Mouse (Mus musculus) c-Kit-positive CD71-positive TER-119-positive erythroid progenitor cells, embryonic 14.5 days (primary cell): ENCODE results near the gene Nrsn2.
A peak's percentile ranks its signal among the peaks of the same experiment; 100 is the strongest.

Experiments used
- DNase-seq: peaks from one replicate; pipeline ENCODE4 v3.0.0-alpha.2; 2013; ENCODE audit warnings: low spot score

Nrsn2 gene

DNA sequence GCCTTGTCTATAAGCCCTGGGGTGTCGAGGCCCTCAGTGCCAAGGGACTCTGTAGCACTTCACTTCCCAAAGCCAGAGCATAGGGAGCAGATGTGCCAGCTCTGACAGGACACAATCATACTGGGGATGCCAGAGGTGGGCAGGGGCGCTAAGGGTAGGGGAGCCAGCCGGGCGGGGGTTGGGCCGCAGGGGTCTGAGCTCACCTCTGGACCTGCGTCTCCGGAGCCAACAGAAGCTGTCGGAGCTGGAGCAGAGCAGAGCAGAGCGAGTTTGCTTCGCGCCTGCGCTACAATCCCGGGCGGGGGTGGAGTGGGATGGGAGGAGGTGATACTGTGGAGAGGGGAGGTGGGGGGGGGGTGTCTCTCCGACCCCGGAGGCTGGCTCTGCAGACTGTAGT is at the start of gene Nrsn2:
Gene Nrsn2 (minus strand): TSS at position 294 of the 397 bp plus-strand sequence.
- DNase-seq: no peak

DNA sequence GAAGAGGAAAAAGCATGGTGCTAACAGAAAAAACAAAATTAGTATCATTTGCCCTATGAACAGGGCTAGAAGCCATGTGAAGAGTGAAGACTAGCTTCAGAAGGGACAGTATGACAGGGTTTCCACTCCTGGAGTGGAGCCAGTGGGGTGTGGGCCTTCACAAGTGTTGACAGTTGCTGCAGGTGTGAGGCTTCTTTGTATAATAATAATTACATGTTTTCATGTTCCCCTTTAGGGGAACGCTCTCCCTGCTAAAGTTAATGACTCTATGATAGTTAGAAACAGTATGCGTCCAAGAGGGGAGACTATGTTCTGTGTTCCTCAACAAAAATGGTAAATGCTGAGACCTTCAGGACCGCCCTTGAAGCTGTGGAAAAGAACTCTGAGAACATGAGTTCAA is 39.3 kb upstream of the Nrsn2 start:
- no peak for DNase-seq

DNA sequence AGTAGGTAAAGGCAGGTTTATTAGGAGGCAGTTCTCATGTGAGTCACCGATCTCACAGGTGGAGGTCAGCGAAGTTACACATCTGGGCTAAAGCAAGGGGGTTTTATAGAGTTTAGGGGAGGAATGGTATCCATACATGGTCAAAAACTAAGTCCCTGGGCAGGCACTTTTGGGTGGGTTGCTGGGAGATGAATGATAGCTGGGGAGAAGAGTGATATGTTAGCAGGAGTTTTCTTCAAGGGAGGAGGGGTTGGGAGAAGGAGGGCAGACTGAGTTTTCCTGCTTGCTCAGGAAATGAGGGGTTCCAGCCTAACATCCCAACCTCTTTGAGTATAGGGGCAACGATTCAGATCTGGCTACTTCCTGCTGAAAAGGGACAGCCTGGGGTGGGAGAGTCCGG is 38.8 kb upstream of the Nrsn2 start, which contains the start of gene 6820408C15Rik:
Gene 6820408C15Rik (plus strand): TSS at position 301 of the 400 bp plus-strand sequence.
- no peak for DNase-seq

DNA sequence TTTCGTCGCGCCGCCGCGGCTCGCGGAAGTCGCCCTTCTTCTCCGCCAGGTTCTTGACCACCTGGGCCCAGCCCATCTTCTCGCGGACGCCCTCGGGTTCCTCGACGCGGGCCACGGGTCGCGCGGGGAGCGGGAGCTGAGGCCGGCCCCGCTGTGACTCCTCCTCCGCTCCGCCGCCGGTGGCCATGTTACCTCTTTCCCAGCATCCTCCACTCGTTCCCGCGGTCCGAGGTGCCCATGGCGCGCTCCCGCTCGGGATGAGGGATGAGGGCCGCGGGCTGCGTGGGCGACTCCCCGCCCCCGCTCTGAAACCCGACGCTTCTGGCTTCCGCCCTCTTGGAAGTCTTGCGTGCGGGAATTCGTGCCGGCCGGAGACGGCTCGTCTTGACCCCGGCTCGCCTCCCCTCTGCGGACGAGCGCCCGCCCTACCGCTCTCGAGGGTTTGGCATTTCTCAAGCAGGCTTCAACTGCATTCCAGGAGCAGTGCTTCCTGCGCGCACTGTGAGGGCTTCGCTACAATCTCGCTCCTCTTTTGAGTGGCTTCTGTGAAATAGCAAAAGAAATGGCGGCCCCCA is 38.2 kb upstream of the Nrsn2 start, which contains the start of gene Zcchc3:
Gene Zcchc3 (minus strand): TSS at position 437 of the 575 bp plus-strand sequence.
- peak; percentile 76 for DNase-seq

GRCm38 (mm10) chr2:152413765-152414584 is 37.5 kb upstream of the Nrsn2 start:
- DNase-seq: no peak

GRCm38 (mm10) chr2:152413158-152413764 is 36.8 kb upstream of the Nrsn2 start:
- DNase-seq: no peak

- no peak for DNase-seq
Measured at GRCm38 (mm10) chr2:152412526-152413157, 36.2 kb upstream of the Nrsn2 start.

DNA sequence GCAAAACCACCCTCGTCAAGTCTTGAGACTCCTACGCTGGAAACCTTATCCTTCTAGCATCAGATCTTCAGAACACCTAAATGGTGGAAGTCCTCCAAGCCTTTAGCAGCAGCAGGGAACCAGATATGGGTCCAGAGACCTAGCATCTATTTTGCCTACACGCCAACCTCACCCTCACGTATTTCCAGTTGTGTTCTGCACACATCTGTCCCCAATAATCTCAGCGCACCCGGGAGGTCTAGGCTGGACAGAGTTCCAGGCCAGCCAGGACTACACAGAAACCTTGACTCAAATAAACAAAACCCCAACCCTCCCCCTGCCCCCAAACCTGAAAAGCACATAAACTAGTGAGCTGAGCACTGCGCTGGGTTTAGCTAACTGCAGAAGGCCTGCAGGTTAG is 35.0 kb upstream of the Nrsn2 start:
- no peak for DNase-seq

GRCm38 (mm10) chr2:152410971-152411371 is 34.5 kb upstream of the Nrsn2 start:
- DNase-seq: no peak

- DNase-seq: no peak
Measured at GRCm38 (mm10) chr2:152409781-152410180, 33.3 kb upstream of the Nrsn2 start.

DNA sequence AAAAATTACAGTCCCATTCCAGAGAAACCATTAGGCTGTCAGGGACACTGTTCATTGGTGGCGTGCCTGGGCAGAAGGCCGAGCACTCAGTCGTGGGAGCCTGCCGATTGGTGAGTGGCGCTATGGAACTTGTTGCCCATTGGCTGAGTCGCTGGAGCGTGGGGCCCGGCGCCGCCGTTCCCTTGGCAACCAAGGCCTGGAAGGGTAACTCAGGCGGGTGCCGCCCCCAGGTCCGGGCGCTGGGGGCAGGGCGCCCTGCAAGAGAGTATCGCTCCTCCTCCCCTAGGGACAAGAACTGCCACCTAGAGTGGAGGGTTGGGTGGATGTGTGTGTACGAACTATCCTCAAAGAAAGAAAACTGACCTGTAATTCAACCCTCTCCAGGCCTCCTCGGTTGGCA is 29.7 kb upstream of the Nrsn2 start:
- peak; percentile 97 for DNase-seq

GRCm38 (mm10) chr2:152399122-152399542 is 22.7 kb upstream of the Nrsn2 start:
- DNase-seq: no peak

DNA sequence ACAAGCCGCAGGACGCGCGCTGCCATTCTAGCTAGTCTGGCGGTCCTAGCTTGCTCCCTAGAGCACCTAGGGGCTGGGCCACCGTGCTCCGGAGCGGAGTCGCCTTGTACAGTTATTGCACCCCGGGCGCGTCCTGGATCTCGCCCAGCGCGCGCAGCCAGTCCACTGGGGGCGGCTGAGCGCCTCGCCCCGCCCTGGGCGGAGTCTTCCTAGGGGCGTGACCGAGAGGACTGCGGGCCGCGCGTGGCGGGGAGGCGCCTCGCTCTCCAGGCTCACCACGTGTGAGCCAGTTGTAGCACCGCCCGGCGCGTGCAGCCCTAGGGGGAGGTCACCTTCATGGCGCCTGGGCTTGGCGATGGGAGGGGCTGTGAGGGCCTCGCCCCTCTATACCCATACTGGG is 22.3 kb upstream of the Nrsn2 start:
- DNase-seq: peak; percentile 89

DNA sequence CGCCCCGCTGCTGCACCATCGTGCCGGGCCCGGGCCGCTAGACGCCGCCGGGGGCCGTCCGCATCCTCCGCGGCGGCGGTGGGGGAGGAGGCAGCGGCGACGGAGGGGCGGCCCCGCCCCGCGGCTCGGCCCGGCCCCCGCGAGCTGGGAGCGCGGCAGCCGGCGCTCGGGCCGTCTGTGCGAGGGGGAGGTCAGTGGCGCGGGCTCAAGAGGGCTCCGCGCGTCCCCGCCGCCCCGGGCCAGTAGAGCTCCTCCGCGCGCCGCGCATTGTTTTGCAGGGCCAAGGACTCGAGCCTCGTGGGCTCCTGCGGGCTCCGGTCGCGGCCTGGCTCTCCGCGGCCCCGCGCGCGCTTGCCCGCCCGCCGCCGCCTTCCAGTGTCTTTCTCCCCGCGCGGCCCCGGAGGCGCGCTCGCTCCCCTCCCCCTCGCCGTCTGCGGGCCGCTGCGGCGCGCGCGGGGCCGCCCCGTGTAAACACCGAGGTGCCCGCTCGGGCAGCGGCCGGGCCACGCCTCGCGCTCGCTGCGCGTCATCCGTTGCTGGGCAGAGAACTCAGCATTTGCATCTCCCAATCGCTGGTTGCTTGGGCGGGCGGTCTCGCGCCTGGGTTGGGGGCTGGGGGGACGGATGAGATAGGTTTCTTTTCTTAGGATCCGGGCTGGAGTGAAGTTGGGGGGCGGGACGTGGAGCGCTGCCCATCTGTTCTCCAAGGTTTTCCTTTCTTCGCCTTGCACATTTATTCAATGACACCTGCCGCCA is 21.4 kb upstream of the Nrsn2 start, which contains the start of gene Sox12:
Gene Sox12 (minus strand): TSS at position 384 of the 756 bp plus-strand sequence.
- DNase-seq: peak; percentile 86

GRCm38 (mm10) chr2:152397004-152397589 is 20.7 kb upstream of the Nrsn2 start:
- DNase-seq: no peak

- DNase-seq: no peak
Measured at GRCm38 (mm10) chr2:152396110-152397003, 19.9 kb upstream of the Nrsn2 start.

DNA sequence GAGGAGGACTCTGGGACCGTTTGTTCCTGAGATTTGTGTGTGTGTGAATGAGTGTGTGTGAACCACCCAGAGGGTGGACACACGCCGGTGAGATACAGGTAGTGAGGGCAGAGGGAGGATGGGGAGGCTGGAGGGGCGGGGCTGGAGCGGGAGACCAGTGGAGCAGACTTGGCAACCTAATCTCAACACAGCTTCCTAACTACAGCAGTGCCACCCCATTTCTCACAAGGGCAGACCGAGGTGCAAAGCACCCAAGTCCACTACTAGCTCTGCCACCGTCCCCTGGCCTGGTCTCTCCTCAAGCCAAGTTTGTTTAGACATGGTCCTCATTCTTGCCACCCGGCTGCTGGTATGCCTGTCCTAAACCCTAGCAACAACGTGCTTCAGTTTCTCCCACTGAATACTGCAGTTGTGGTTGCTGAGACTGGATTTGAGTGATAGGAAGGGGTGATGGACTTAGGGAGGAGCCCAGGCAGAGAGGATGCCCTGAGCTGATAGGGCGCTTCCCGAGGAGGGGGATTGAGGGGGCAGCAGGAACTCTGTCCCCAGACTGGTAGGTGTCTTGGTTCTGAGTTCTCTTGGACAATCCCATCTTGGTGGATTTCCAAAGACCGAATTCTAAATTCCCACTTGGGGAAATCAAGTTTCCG is 19.0 kb upstream of the Nrsn2 start:
- no peak for DNase-seq

- no peak for DNase-seq
Measured at GRCm38 (mm10) chr2:152393225-152394017, 17.0 kb upstream of the Nrsn2 start.

DNA sequence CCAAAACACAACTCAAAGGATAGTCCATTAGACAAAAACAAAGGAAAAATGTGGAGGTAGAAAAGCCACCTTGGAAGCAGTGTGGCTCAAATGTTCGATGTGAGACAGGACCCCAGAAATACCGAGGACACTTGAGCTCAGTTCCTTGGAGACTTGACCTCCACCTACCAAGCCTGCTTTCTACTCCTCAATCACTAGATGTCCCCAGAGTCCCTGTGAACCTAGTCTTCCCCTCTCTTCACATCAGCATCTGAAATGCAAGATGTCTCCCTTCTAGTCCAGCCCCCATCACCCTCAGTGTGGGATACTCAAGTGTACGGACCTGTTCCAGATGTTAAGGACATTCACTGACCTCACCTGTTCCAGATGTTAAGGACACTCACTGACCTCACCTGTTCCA is 16.3 kb upstream of the Nrsn2 start:
- DNase-seq: no peak
